Mouse (Mus musculus): Measurements from ENCODE around the gene Olfr1454. TPM values are rescaled to one million over a fixed set of nuclear protein-coding genes. Genes with fewer than 3 reads are reported as not detected.

Gene Olfr1454
- total RNA-seq (2021) = not detected

- no peak for DNase-seq (ENCODE audit: low spot score in 2 of 2)
- intact Hi-C loops (cut with DNase I) = no loop called here
Observed at GRCm38 (mm10) chr19:13060310-13060709, at the start of gene Olfr1454. Olfr1454 (plus strand) TSS chr19:13060610.

GRCm38 (mm10) chr19:13028227-13028626 lies 32.2 kb upstream of the Olfr1454 start, which contains the start of gene Olfr1453:
Olfr1453 (minus strand) TSS chr19:13028327.
- intact Hi-C loops (cut with DNase I) = no loop called here
- no peak for DNase-seq (ENCODE audit: low spot score in 2 of 2)

- intact Hi-C loops (cut with DNase I) = no loop called here
- DNase-seq (ENCODE audit: low spot score in 2 of 2) = no peak
Observed at GRCm38 (mm10) chr19:13093908-13094307, 33.5 kb downstream of the Olfr1454 start.

GRCm38 (mm10) chr19:13097791-13098190 lies 37.4 kb downstream of the Olfr1454 start, which contains the start of gene Olfr1457:
Olfr1457 (minus strand) TSS chr19:13097891.
- intact Hi-C loops (cut with DNase I) = no loop called here

GRCm38 (mm10) chr19:13106675-13107074 lies 46.3 kb downstream of the Olfr1454 start, which contains the start of gene Olfr1458:
Olfr1458 (minus strand) TSS chr19:13106775.
- DNase-seq (ENCODE audit: low spot score in 2 of 2) = no peak
- intact Hi-C loops (cut with DNase I) = no loop called here

More at GRCm38 (mm10) chr19:13097791-13098190, 37.4 kb downstream of the Olfr1454 start, which contains the start of gene Olfr1457:
- no peak for DNase-seq (ENCODE audit: low spot score in 2 of 2)

Other genes starting within 250 kb of the Olfr1454 start
- not detected for gene Gm5244, start 213.9 kb upstream of the Olfr1454 start, total RNA-seq (2021)
- not detected for gene Olfr1444, start 203.3 kb upstream of the Olfr1454 start, total RNA-seq (2021)
- not detected for gene Olfr1445, start 176.8 kb upstream of the Olfr1454 start, total RNA-seq (2021)
- gene Olfr1446, start 167.1 kb upstream of the Olfr1454 start, total RNA-seq (2021) = not detected
- gene Olfr1447, start 156.9 kb upstream of the Olfr1454 start, total RNA-seq (2021) = not detected
- not detected for gene Olfr1448, start 136.2 kb upstream of the Olfr1454 start, total RNA-seq (2021)
- gene Olfr1449, start 129.8 kb upstream of the Olfr1454 start, total RNA-seq (2021) = not detected
- gene Olfr1450, start 110.4 kb upstream of the Olfr1454 start, total RNA-seq (2021) = not detected
- not detected for gene Olfr1451, start 65.6 kb upstream of the Olfr1454 start, total RNA-seq (2021)
- gene Olfr1453, start 32.3 kb upstream of the Olfr1454 start, total RNA-seq (2021) = not detected
- not detected for gene Olfr1457, start 37.3 kb downstream of the Olfr1454 start, total RNA-seq (2021)
- gene Olfr1458, start 46.2 kb downstream of the Olfr1454 start, total RNA-seq (2021) = not detected
- gene Olfr1459, start 88.9 kb downstream of the Olfr1454 start, total RNA-seq (2021) = under 1 TPM; 0.05 to 0.21 TPM
- gene Olfr1461, start 102.4 kb downstream of the Olfr1454 start, total RNA-seq (2021) = not detected
- not detected for gene Olfr1462, start 125.1 kb downstream of the Olfr1454 start, total RNA-seq (2021)
- not detected for gene Olfr1463, start 170.7 kb downstream of the Olfr1454 start, total RNA-seq (2021)

Measured in left cerebral cortex, postnatal 25 days (tissue).